Mouse (Mus musculus) forebrain, embryonic 11.5 days (tissue): Measurements from ENCODE around the gene Bcl2. TPM values are rescaled to one million over a fixed set of nuclear protein-coding genes. Genes with fewer than 3 reads are reported as not detected.

Experiments
- ATAC-seq: fragments of 200-750 bp; cut with Nextera tagmentation; replicated peaks from 2 replicates; pipeline ENCODE4 v1.8.0; 2017; ENCODE audit warnings: moderate TSS enrichment; ENCODE audit not compliant: low FRiP score
- DNase-seq: peaks from one replicate; pipeline ENCODE4 v3.0.0-alpha.2; 2017; ENCODE audit warnings: low spot score
- H3K27ac ChIP-seq: fragments of 300-500 bp; sonication (generic); 2 replicates; pipeline ENCODE4 v1.5.1; 2014; ENCODE audit warnings: low read depth, low read length
- H3K27me3 ChIP-seq: fragments of 300-500 bp; sonication (generic); 2 replicates; pipeline ENCODE4 v1.6.1; 2014; ENCODE audit warnings: mild to moderate bottlenecking, low read length, mixed read lengths; ENCODE audit not compliant: control insufficient read depth, insufficient read depth
- H3K36me3 ChIP-seq: fragments of 300-500 bp; sonication (generic); 2 replicates; pipeline ENCODE4 v1.6.1; 2014; ENCODE audit warnings: mild to moderate bottlenecking, low read length, moderate library complexity, mixed read lengths; ENCODE audit not compliant: control insufficient read depth, insufficient read depth
- H3K4me1 ChIP-seq: fragments of 300-500 bp; sonication (generic); replicated peaks from 2 replicates; pipeline ENCODE4 v1.6.1; 2014; ENCODE audit warnings: low read length, mixed read lengths; ENCODE audit not compliant: control insufficient read depth, insufficient read depth
- H3K4me2 ChIP-seq: fragments of 300-500 bp; sonication (generic); 2 replicates; pipeline ENCODE4 v1.6.1; 2014; ENCODE audit warnings: low read depth, mild to moderate bottlenecking, low read length, moderate library complexity, mixed read lengths; ENCODE audit not compliant: severe bottlenecking
- H3K4me3 ChIP-seq: fragments of 300-500 bp; sonication (generic); 2 replicates; pipeline ENCODE4 v1.5.1; 2014; ENCODE audit warnings: low read depth, low read length
- H3K9ac ChIP-seq: fragments of 300-500 bp; sonication (generic); 2 replicates; pipeline ENCODE4 v1.6.1; 2014; ENCODE audit warnings: low read length
- H3K9me3 ChIP-seq: fragments of 300-500 bp; sonication (generic); 2 replicates; pipeline ENCODE4 v1.6.1; 2016; ENCODE audit warnings: low read length, mixed read lengths; ENCODE audit not compliant: control insufficient read depth
- WGBS: fragments of 180-500 bp; shearing (Covaris S2); extraction: QIAGEN DNeasy Blood & Tissue Kit; methylation state at CpG from one replicate; pipeline ENCODE4 v1.1.7; 2014; 5-methylcytosine and 5-hydroxymethylcytosine counted together
- polyA plus RNA-seq: library from polyadenylated mRNA; unstranded; fragments of >200 nt; fragmentation: Nextera tagmentation; extraction: Ambion mirVana; gene quantifications from 2 replicates; pipeline ENCODE4 v1.2.1, GENCODE M21; 2014

Gene Bcl2
- 6.9 and 7.4 TPM in 2 replicates for polyA plus RNA-seq

DNA sequence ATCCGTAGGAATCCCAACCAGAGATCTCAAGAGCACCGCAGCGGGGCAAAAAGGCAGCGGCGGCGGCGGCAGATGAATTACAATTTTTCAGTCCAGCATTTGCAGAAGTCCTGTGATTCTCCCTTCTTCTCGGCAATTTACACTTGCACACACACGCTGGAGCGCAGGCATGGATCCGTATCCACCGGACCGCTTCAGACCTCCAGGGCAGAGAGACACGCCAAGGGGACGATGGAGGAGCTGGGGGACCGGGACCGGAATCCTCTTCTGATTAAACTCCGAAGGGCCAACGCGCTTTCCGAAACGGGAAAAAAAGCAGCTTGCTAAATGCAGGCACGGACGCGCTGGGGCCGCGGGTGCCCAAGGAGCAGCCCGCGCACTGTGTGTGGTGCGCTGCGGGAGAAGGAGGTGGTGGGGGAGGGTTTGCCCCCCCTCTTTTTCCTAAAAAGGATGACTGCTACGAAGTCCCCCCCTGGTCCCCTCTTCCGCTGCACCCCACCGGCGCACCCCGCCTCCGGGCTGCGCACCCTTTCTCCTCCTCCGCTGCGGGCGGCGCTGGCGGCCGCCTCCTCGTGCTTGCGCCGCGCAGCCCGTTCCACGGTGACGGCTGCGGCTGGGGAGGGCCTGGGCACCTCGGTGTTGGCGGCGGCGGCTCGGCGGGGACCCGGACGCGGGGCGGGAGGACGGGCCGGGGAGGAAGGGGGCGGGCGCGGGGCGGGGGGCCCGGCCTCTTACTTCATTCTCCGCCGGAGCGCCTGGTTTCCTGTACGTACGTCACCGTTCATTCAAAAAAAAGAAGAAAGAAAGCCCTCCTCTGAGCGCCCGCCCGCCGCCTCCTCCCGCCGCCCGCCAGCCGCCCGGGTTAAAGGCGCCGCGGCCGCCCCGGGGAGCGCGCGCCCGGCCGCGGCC lies at the start of gene Bcl2:
Gene Bcl2, minus strand, starts transcription at position 654 of the 909 bp plus-strand sequence.
- ATAC-seq: peak; percentile 86
- WGBS: under 1% methylated on average over 81 of the region's 95 CpGs

GRCm38 (mm10) chr1:106760750-106761149 lies 46.7 kb upstream of the Bcl2 start:
- H3K9ac ChIP-seq: no peak overlapping the region
- no peaks in the 10 kb centered on the region for H3K36me3 ChIP-seq
- WGBS: 89% methylated on average over 3 of the region's 3 CpGs
- ATAC-seq: no peak
- H3K27me3 ChIP-seq: no peaks in the 10 kb centered on the region
- H3K27ac ChIP-seq: no peak overlapping the region
- no peak overlapping the region for H3K4me3 ChIP-seq
- H3K4me1 ChIP-seq: peaks cover 6% of the 10 kb centered on the region; the same call in 1 of the 2 replicates
- no peak for DNase-seq
- H3K9me3 ChIP-seq: no peaks in the 10 kb centered on the region
- H3K4me2 ChIP-seq: no peak overlapping the region

More for the DNA sequence above, at the start of gene Bcl2:
- Histone ChIP-seq H3K9ac (peak within 1 kb of the TSS; percentile 91), H3K4me3 (peak within 1 kb of the TSS; percentile 65), H3K4me2 (peak within 1 kb of the TSS; percentile 85), H3K4me1 (peaks cover 9% of the 10 kb centered on the region; the same call in 1 of the 2 replicates), H3K36me3 (no peaks in the 10 kb centered on the region), H3K27me3 (no peaks in the 10 kb centered on the region), H3K27ac (peak within 1 kb of the TSS; percentile 62), H3K9me3 (no peaks in the 10 kb centered on the region)
- DNase-seq: peak; percentile 89

DNA sequence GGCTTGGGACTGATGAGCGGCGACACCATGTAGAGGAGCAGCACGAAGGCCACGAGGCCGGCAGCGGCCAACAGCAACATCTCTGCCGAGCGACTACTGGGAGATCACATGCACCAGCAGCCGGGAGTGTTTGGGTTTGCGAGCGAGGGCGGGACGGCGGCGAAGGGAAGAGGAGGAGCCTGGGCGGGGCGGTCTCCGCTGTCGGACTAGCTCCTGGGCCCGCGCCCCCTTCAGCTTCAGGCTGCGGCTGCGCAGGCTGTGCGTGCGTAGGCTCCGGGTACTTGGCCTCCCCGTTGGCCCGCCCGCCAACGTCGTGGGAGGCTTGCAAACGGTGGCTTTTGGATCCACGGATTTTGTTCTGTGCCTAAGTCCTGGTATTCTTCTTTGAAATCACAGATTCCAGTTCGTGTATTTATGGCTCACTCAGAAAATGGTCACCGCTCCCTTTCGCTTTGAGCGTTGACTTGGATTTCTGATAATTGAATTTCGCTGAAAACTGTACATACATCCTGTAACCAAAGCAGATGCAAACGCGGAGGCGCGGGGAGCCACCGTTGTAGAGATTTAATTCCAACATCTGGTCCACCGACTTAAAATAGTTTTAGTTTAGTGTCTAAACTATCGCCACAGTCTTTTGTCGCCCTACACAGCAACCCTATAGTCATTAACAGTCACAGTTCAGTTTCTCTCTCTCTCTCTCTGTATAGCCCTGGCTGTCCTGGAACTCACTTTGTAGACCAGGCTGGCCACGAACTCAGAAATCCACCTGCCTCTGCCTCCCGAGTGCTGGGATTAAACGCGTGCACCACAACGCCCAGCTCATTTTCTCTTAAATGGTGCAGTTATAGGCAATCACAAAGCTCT lies 45.7 kb upstream of the Bcl2 start, which contains the start of gene Kdsr:
Gene Kdsr, minus strand, starts transcription at position 156 of the 864 bp plus-strand sequence.
- 3% methylated on average over 50 of the region's 51 CpGs for WGBS
- ATAC-seq (peak; percentile 99), DNase-seq (peak; percentile 97)
- Histone ChIP-seq H3K9ac (peak within 1 kb of the TSS; percentile 72), H3K4me1 (peaks cover 6% of the 10 kb centered on the region; the same call in 1 of the 2 replicates), H3K4me3 (peak within 1 kb of the TSS; percentile 64), H3K9me3 (no peaks in the 10 kb centered on the region), H3K36me3 (no peaks in the 10 kb centered on the region), H3K4me2 (peak within 1 kb of the TSS; percentile 97), H3K27ac (peak within 1 kb of the TSS; percentile 71), H3K27me3 (no peaks in the 10 kb centered on the region)

DNA sequence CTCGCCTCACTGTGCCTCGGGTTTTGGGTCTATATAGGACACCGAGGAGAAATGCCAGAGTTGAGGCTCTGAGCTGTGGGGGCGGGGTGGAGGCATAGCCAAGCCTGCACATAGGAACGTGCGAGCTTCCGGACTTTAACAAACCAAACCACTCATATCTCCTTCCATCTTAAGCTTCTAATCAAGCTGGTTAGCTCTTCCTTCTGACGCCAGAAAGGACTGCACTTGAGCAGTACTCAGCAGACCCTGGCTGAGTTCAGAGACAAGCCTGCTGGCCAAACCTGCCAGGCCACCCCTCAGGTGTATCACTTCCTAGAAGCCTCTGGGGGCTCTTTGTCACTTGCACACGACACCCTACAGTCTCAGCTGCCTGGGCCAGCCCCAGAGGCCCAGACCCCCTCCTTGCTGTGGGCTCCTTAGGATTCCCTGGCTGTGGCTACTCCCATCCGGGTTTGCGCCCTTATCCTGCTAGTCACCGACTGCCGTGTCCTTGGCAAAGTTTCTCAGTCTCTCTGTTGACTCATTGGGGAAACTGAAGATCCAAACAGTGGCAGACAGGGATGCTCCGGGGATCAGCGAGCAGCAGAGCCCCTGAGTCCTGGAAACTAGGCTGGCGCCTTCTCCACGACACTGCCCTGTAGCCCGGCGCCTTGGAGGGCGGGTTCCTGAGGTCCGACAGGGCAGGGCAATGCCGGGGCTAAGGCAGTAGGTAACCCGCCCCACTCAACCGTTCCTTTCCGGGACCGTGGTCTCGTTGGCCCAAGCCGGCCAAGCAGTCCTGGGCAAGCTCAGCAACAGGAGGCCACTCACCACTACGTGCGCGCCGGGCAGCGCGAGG lies 44.9 kb upstream of the Bcl2 start:
- 4% methylated on average over 34 of the region's 34 CpGs for WGBS
- Histone ChIP-seq H3K4me1 (peaks cover 6% of the 10 kb centered on the region; the same call in 1 of the 2 replicates), H3K4me3 (peak overlapping the region; percentile 64), H3K27me3 (no peaks in the 10 kb centered on the region), H3K4me2 (peak overlapping the region; percentile 97), H3K9me3 (no peaks in the 10 kb centered on the region), H3K9ac (peak overlapping the region; percentile 72), H3K36me3 (no peaks in the 10 kb centered on the region), H3K27ac (peak overlapping the region; percentile 15; the same call in 1 of the 2 replicates)
- peak; percentile 53 for DNase-seq
- peak; percentile 42 for ATAC-seq

DNA sequence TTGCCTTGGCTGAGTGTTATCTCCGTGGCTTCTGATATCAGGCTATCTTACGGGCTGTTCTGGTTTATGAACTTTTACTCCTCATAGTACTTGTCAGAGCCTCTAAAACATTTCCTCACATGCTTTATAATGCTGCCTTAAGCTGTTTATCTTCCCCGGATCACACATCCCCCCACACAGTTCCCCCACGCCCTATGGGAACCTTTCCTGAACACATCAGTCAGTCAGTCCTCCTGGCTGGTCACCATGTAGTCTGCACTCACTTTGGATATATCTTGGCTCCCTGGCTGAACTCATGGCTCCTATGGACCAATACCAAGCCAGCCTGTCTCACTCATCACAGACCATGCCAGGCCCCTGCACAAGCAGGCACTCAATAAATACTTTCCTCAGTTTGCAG lies 42.6 kb upstream of the Bcl2 start:
- no peak for DNase-seq

DNA sequence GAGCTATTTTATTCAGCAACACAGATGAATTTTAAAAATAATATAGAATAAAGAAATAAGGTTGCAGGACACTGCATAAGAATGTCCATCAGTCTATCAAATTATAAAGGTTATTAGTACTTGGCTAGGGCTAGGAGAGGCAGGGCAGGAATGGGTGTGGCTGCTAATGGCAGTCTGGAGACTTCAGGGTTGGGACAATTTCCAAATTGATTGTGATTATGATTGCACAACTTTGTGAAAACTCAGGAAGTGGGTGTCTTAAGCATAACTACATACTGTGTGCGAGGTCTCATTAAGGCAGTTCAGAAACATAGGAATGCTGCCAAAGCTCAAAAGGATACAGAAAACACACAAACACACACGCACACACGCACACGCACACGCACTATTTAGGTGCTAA lies 37.9 kb upstream of the Bcl2 start:
- no peak for DNase-seq
- Histone ChIP-seq H3K27ac (no peak overlapping the region), H3K9ac (no peak overlapping the region), H3K9me3 (no peaks in the 10 kb centered on the region), H3K4me1 (no peaks in the 10 kb centered on the region), H3K4me3 (no peak overlapping the region), H3K27me3 (no peaks in the 10 kb centered on the region), H3K36me3 (no peaks in the 10 kb centered on the region), H3K4me2 (no peak overlapping the region)
- 98% methylated on average over 5 of the region's 5 CpGs for WGBS
- ATAC-seq: no peak

More for the DNA sequence above, 42.6 kb upstream of the Bcl2 start:
- no peaks in the 10 kb centered on the region for H3K9me3 ChIP-seq
- H3K4me1 ChIP-seq: peaks cover 6% of the 10 kb centered on the region; the same call in 1 of the 2 replicates
- no peak overlapping the region for H3K4me2 ChIP-seq
- H3K4me3 ChIP-seq: no peak overlapping the region
- H3K27me3 ChIP-seq: no peaks in the 10 kb centered on the region
- 89% methylated on average over 4 of the region's 4 CpGs for WGBS
- no peak for ATAC-seq
- no peak overlapping the region for H3K27ac ChIP-seq
- H3K36me3 ChIP-seq: no peaks in the 10 kb centered on the region
- no peak overlapping the region for H3K9ac ChIP-seq

GRCm38 (mm10) chr1:106750656-106751055 lies 36.6 kb upstream of the Bcl2 start:
- no peak overlapping the region for H3K9ac ChIP-seq
- no peaks in the 10 kb centered on the region for H3K4me1 ChIP-seq
- no peaks in the 10 kb centered on the region for H3K36me3 ChIP-seq
- ATAC-seq (no peak), DNase-seq (no peak)
- H3K27me3 ChIP-seq: no peaks in the 10 kb centered on the region
- no peak overlapping the region for H3K4me2 ChIP-seq
- no peak overlapping the region for H3K27ac ChIP-seq
- H3K9me3 ChIP-seq: no peaks in the 10 kb centered on the region
- 94% methylated on average over 1 of the region's 1 CpGs for WGBS
- no peak overlapping the region for H3K4me3 ChIP-seq
